Mouse (Mus musculus) left cerebral cortex, adult 9 months (tissue): ENCODE measurements at regions not wholly inside any gene's neighbourhood (a gene's known extent, or its start where the extent isn't known, plus 50 kb on each side); places are given as distances from the start of the nearest gene placed in this dataset.

Experiments
- DNase-seq, 2 experiments: peaks; one replicate each; pipeline ENCODE4 v3.0.0; 2022; ENCODE audit warnings: low spot score in 2 of 2

DNA sequence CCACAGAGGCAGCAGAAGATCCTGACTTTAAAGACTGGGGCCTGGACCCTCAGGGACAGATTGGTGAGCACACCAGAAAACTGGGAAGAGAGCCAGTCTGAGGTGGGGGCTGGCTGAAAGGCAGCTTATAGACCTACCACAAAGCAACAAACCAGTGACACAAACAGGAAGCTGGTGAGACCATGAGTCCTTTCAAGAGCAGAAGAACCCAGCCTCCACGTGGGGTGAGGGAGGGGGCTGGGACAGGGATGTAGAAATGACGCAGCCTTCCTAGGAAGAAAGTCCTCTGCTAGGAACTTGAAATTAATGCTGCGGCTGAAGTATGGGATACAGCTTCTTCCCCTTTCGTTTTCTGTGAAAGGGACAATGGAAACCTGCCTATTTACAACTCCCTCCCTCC lies 770.8 kb upstream of the Car8 start:
- DNase-seq, result no peak

DNA sequence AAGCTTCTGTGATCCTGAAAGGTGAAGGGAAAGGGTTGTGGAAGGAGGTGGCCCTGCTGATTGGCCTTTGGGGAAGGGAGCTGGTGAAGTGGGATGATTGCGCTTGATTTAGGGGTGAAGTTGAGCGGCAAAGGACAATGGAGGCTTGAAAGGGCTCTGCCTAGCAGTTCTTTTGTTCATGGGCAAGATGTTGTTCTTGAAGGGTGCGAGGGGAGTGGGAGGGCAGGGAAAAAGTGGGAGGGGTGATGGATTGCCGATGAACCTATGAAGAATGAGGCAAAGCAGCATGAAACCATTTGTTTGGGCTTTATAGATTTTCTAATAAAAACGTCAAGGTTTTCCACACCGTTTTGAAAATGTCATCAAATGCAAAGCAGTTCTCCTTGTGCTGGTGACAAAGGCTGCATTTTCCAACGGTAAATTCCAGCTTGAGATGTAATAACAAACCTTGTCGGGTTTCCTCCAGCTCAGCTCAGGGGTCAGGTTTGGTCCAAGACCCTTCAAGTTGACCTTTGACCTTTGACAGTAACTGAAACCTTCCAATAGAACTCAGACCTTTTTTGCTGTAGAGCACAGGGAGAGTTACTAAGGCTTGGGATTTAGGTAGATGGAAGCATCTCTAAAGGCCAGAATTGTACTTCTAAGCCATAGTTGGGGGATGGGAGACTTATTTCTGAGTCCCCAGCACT lies 767.2 kb upstream of the Car8 start:
- DNase-seq, result no peak

DNA sequence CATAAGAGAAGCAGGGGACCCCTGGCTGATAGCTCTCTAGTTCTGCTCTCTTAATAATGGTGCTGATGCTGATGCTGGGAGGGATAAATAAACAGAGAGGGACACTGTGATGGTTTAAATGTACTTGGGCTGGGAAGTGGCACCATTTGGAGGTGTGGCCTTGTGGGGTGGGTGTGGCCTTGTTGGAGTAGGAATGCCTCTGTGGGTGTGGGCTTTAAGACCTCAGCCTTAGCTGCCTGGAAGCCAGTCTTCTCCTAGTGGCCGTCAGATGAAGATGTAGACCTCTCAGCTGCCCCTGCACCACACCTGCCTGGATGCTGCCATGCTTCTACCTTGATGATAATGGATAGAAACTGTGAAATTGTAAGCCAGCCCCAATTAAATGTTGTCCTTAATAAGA lies 765.0 kb upstream of the Car8 start:
- DNase-seq, result no peak

DNA sequence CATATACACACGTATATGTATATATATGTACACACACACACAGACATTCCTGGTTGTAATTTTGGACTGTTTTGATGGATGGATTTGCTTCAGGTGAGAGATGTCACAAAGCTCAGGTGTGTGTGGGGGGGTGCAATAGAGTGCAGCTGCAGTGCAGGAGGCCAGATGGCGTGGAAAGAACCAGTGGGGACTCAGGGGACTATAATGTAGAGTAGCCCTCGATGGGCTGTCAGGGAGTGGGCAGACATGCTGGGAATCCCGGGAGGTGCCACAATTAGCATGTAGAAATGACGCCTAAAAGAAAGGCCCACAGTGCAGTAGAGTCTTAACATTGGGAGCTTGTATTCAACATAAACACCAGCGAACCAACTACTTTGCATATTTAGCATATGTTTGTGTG lies 763.5 kb upstream of the Car8 start:
- no peak for DNase-seq

DNA sequence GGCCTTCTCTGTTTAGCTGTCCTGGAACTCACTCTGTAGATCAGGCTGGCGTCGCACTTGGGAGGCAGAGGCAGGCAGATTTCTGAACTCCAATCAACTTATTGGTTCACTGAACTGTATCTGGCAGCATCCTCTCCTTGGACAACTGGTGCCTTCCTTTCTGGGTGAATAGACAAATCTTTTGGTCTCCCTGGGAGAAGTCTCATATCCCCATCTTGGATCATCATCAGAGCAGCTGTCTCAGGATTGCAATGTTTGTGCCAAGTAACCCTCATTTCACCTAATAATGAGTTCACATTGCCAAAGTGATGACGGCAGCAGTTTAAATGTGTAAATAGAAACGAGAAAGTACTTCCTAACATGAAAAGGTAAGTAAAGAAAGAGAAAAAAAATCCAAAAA lies 759.8 kb upstream of the Car8 start:
- DNase-seq, result no peak

DNA sequence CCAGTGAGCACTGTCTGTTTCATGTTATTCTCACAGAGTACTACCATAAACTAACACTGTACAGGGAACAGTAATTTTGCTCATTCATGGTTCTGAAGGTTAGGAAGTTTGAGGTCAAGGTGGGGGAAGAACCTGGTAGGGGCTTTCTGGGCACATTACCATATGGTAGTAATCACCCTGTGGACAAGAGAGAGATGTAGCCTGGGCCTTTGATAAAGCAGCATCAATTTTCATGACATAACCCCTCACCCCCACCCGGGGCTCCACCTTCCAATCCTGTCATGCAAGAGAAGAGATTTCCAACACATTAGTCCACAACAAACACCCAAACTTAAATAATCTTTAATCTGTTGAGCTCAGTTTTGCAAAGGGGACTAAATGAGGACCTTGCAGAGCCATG lies 753.3 kb upstream of the Car8 start:
- no peak for DNase-seq

DNA sequence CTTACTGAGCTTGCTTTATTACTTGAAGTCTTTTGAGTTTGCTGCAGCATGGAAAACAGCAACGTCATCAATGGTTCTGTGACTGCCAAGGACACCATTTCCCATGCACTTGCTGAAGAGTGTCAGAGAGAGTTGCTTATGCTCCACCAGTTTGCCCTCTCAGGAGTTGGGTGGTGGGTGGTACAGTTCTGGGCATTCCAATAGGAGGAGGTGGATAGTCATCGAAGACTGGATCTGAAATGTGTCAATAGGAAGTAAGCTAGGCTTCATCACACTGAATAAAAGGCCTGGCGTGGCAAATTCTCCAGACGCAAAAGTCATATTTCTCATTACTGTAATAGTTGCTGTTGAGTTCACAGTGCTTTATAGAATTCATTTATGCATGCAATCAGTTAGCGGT lies 751.7 kb upstream of the Car8 start:
- no peak for DNase-seq

DNA sequence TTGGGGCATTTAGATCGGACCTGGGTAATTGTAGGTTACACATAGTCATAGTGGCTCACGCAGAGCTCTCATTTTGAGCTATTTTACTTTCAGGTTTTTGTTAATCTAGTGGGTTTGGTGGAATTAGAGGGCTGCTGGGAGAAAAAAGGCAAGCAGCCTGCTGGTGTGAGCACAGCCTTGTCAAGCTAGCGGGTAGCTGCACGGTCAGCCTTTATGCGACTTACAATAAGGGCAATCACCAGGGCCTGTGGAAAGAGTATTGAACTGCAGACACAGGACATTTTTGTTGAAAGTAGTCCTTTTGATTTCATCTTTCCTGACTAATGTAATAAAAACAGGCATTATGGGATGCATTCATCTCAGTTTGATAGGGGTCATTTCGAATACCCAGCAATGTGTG lies 750.8 kb upstream of the Car8 start:
- DNase-seq, result no peak

DNA sequence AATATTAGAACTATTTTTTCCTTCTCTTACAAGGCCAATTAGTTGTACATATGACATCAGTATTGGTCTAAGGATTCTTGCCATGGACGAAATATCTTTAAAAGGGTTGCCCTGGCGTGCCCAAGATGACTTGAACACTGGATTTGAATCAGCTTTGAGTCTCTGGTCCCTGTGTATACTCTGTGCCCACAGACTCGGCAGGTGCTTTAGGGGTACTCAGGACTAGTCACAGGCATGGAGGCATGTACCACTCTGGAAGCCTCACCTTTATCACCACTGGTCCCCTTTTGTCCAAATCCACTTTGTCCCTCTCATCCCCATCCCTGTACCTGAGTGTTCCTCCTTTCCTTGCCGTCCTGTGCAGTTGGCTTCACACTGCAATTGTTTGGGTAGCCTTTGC lies 750.3 kb upstream of the Car8 start:
- no peak for DNase-seq

DNA sequence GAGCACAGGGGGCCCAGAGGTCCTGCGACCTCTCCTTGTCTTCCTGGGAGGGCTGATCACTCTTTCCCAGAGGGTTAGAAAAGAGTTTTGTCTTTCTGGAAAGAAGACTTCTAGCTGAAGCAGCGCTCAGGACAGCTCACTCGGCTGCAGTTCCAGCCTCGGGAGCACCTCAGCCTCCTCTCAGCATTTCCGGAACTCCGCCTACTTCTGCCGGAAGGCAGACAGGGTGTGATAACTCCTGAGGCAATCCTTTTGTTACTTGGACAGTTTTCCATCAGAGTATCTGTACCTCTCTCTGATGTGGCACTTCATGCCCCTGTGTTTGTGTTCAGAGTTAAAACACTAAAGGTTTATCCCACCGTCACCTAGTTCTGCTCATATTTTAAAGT lies 749.5 kb upstream of the Car8 start:
- DNase-seq, result no peak

DNA sequence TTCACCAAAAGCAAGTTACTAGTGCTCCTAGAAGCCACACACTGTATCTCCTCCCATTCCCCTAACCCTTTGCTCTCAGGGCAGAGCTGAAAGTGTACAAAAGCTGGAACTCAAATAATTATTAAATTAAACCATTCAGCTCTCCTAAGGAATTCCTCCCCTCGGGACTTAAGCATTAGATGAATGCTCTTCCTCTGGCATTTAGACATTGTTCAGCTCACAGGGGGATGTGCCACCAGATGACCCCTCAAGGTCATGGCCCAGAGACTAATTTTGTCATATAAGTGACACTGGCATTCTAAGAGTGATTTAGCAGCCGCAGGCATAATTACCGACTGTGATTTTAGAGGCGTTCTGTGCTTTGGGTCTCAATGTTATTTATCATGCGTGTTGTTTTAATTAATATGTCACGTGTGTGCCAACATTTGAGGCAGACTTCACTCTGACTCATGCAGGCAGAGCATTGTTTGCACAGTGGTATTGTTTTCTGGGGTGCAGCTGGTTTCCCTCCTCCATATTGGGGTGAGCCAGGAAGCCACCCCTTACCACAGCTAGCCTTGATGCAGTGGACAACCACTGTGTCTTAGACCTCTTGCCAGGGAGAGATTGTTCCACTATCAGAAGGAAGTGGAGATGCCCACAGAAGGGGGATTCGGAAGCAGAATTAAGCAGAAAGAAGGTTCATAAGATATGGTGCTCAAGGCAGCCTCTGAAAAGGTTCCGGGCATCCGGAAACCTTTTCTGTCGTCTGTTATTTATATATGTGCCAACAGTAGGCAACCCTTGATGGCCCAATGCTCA lies 748.9 kb upstream of the Car8 start:
- no peak for DNase-seq

DNA sequence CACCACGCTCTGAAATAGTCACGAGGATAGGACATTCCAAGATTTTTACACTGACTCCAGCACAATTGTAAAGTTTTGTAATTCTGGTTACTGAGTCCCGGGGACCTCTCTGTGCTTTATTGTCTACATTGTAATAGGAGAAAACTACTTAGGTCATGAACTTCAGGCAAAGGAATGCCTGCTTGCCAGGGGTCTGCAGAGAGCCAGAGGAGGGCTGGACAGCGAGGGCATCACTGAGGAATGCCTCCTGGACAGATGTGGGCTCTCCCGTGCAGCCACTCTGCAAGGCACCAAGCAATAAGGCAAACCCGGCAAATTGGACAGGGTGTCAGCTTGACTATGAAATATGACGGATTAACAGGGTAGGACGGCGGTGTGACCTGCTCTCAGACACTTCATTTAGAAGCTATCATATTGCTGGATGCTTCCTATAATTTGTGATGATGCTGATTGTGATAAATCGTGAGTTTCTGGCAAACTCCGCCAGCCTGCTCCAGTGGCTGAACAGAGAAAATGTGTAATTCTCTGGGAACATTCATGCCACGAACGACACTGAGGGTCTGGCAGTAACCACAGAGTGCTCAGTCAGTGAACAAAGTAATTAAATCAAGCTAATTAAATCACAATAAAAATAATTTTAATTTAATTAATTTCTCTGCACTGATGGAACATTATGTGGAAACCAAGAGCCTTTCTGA lies 747.7 kb upstream of the Car8 start:
- no peak for DNase-seq

DNA sequence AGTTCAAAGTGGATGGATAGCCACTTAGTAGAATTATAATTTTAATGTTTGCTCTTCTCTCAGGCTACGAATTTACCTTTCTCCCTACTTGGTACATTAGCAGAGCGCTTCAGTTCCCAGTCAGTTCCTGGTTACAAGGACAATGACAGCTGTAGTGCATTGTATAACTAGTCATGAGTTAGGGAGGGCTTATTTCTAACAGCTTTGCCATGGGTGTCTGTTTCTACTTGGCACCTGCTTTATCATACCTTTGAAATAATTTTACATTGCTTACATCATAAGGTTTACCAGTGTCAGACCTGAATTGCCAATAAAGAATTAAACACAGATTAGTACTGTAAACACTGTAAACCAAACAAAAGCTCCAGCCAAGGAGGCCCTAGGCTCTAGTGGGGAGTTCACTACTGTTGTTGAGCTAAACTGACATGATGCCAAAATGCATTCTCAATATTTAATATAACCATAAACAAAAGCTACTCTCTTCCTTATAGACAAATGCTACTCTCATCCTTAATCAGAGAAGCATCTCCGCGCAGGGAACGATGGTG lies 745.3 kb upstream of the Car8 start:
- no peak for DNase-seq

DNA sequence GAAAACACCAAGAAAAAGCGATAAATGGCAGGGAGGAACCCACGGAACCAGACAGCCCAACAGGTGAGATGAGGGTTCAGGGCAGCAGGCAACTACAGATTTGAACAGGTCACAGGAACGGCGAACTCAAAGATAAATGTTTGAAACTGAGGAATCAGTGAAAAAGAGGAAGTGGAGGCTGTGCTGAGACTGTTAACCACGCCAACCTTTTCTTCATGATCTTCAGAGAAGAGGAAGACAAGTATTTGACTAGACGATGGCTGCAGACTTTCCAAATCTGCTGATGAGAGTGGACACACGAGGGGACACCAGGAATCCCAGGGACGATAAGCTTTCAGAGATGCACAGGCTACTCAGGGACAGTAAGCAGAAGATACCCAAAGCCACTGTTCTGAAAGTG lies 740.1 kb upstream of the Car8 start:
- no peak for DNase-seq

DNA sequence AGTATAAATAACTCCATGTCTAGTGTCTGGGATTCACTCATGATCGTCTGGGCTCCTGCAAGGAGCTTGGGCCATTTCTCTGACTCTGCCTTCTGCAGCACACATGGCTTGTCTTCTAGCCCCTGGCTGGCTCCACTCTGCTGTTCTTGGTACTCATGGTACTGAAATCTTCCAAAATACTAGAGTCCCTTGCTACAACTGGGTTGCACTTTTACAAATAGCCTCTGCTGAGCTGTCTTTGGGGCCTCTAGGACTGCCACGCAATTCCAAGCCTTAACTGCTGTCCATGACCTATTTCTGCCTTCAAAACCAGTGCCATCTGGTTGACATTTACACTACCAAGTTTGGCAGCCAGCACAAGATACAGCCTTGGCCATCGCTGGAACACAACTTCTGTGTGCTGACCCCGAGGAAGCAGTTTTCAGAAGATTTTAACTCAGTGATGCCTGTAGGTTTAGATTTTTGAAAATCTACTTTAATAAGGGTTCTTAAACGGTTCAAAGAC lies 731.2 kb upstream of the Car8 start:
- DNase-seq, result no peak

DNA sequence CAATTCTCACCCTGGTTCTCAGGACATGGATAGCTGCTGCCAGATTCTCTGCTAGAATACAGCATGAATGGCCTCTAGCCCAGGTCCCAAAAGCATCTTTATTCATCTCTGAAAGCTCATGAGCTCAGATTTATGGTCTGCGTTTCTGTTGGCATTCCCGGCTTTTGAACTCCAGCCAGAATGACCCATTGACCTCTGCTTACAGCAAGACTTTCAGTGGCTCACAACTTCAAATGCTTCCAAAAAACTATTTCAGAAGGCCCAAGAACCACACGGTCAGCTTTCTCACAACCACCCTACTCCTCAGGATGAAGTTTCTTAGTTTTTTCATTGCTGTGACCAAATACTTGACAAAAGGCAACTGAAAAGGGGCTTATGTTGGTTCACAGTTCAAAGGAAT lies 729.9 kb upstream of the Car8 start:
- no peak for DNase-seq

DNA sequence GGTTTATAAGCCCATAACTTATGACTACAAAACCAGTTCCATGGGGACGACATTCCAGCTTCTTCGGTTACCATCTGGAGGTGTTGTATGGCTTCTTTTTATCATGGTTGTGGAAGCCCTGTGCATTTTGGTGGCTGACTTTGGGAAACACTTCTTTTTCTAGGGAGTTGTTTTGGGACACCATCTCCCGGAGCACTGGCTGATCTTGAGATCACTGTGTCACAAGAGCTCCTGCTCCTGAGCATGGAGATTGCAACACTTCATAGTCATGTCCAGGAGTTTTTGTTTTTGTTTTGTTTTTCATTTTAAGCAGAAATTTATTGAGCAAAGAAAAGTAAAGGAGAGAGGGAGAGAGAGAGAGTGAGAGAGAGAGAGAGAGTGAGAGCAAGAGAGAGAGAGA lies 729.1 kb upstream of the Car8 start:
- no peak for DNase-seq

DNA sequence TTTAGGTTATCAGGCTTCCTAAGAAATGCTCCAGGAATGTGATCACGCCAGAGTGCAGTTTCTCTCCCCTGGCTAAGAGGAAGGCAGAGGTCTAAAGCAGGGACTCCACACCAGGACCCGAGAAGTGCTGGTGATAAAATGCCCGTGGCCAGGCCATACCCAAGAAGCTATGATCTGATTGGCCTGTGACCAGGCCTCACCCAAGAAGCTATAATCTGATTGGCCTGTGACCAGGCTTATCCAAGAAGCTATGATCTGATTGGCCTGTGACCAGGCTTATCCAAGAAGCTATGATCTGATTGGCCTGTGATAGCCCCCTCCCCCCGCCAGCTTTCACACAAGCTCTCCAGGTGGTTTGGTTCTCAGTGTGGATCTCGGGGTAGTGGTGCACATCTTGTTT lies 726.7 kb upstream of the Car8 start:
- DNase-seq, result no peak

DNA sequence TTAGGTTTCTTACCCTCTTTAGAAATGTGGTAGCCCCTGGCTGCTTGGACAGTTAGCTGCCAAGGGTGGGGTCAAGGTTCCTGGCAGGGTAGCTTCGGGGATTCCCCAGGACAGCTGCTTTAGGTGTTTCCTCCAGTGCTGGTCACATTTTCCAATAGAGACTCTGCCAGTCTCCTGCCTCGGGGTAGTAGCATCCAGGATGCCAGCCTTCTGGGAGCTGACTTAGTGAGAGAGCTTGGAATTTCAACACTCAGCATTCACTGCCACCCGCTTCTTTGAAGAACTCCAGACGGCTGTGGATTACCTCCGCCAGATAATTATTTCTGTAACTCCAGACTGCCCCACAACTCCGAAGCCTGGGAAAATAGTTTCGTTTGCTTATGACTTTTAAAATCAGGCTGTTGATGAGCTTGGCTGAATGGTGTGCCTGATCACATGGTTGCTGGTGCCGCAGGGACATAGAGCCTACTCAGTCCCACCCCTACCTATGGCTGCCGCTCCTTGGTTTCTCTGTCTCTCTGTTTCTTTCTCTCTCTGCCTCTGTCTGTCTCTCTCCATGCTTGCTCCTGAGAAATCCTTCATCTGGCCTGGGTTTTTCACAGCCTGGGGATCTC lies 724.2 kb upstream of the Car8 start:
- DNase-seq, result no peak

DNA sequence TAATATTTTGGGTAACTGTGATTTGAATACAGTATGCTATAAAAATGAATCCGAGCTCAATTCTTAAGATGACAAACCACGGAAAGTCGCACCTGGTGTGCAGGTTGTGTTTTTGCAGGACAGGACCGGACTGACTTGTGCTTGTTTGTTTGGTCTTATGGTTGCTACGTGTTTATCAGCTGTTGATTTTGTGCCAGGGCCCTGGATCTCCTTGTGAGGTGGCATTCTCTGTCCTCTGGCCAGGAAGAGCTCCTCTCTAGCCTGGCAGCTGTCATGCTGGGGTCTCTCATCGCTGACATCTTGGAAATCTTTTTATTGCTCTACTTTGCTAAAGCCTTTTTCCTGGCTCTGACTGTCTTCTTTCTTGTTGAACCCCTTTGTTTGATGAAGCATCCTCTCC lies 723.0 kb upstream of the Car8 start:
- DNase-seq, result no peak

DNA sequence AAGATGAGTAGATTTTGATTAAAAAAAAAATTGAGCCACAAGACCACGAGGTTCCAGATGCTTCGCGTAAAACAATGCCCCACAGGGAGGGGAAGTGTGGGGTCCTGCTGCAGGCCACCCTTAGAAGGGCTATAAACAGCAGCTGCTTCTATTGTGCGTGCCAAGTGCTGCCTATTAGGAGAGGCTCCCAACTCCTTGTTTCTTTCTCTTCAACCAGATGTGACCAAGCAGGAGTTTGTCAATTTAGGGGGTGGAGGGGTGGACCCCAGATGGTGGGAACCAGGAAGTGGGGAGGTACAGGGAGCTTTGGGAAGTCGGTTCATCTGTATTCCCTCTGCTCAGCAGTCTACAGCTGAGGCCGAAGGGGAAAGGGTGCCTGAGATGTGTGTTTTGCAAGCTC lies 718.9 kb upstream of the Car8 start:
- DNase-seq, result no peak

DNA sequence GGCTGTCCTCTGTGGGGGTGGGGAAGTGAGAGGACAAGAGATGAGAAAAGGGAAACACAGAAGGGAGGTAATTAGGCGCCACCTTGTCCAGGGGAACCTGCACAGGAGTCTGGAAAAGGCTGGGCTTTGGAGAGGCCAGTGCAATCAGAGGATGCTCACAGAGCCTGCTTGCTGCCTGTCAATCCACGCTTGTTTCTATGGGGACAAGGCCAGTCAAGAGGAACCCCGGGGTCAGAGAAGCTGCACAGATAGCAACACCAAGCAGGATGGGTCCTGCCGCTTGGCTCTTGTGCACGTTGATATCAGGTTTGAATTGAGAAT lies 718.1 kb upstream of the Car8 start:
- DNase-seq, result no peak
